Mouse (Mus musculus): ENCODE data around the gene Bri3bp.
A peak's percentile ranks its signal among the peaks of the same experiment; 100 is the strongest.
"Not testable (repeated sequence)": the region's sequence is repeated elsewhere in the genome, so short reads cannot be mapped to it uniquely, and the experiment has no call there.

Bri3bp gene

DNA sequence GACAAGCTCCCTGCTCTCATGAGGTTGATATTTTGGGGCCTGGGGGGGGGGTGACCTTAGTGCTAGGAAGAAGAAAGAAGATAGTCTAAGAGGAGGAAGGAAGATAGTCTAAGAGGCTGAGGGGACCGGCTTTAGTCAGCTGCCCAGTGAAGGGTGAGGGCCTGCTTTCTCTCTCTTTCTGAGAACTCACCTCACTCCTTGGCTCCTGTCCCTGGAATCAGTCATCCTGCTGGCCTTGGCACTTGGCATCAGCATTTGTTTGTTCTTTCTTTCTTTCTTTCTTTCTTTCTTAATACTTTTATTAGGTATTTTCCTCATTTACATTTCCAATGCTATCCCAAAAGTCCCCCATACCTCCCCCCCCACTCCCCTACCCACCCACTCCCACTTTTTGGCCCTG lies 44.7 kb downstream of the Bri3bp start:
- DNase-seq: no peak

DNA sequence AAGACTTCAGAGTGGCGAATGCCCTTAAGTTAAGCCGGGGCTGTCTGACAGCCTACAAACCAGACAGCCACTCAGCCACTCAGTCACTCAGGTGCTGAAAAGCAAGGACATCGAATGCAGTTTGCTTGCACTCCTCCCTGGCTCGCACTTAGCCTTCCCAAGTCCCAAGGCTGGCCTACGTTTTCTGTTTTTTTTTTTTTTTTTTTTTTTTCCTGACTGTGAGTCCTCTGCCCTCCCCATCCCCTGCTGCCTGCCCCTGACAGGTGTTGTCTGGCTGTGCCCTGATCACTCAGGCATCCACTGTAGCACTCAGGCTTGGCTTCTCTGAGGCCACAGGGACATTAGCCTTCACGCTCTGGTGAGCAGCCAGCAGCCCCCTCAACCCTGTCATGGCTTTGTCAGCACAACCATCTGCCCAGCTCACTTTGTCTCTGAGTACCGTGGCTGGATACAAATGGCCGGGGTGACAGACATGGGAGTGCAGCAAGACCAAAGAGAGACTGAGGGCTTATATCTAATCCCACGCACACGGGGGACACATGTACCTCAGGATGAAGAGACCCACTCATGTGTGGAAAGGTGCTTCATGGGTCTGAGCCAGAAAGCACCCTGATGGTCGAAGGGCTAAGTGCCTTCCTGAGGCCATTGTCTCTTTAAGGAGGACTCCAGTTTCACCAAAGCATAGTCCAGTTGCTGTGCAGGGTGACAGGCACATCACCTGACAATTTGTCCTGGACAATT lies 46.2 kb downstream of the Bri3bp start:
- no peak for DNase-seq

DNA sequence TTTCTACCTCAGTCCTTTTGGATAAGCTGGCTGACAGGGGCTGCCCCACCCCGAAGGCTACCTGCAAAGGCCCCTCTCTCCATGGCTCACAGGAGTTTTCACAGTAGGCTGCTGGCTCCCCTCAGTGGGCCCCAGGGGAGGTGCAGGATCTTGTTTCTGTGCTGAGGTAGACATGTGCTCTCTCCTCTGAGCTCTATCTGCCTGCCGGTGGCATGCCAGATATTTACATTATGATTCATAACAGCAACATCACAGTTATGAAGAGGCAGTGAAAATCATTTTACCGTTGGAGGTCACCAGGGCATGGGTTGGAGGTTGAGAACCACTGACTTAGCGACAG lies 46.7 kb downstream of the Bri3bp start:
- DNase-seq: no peak

DNA sequence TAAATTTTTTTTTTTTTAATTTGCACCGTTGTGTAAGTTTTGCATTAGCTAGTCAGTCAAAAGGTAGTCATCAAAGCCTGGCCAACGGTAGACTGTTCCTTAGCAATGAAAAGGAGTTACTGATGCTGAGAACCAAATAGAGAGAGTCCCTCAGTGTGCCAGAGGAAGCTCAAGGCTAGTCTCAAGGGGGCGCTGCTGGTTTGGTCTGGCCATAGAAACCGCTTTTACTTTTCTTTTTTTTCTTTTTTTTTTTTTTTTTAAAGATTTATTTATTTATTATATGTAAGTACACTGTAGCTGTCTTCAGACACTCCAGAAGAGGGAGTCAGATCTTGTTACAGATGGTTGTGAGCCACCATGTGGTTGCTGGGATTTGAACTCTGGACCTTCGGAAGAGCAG lies 47.6 kb downstream of the Bri3bp start:
- not testable (repeated sequence) for DNase-seq

DNA sequence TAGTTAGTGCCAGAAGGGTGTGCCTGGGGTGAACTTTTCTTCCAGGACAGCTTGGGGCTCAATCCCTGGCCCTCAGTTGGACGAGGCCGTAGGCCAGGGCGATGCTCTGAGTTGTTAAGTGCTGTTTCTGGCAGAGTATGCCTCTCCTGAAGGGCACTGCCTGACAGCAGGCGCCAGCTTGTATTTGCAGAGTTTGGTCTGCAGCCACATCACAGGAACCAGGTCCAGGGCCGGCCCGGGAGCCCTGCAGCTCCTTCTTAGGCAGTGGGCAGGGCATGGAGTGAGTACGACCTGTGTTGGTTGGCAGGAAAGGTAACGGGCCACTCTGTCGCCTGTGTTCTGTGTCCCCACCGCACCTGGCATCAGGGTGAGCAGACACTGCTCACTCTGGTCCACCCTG lies 49.7 kb downstream of the Bri3bp start:
- DNase-seq: no peak

- DNase-seq: no peak
Measured at GRCm38 (mm10) chr5:125492379-125493092, 51.2 kb downstream of the Bri3bp start.

GRCm38 (mm10) chr5:125493093-125493423 lies 51.7 kb downstream of the Bri3bp start:
- DNase-seq: no peak

GRCm38 (mm10) chr5:125495655-125496054 lies 54.3 kb downstream of the Bri3bp start:
- DNase-seq: no peak

GRCm38 (mm10) chr5:125497821-125498600 lies 56.6 kb downstream of the Bri3bp start:
- peak; percentile 80 for DNase-seq

GRCm38 (mm10) chr5:125501505-125501904 lies 60.1 kb downstream of the Bri3bp start:
- DNase-seq: no peak

DNA sequence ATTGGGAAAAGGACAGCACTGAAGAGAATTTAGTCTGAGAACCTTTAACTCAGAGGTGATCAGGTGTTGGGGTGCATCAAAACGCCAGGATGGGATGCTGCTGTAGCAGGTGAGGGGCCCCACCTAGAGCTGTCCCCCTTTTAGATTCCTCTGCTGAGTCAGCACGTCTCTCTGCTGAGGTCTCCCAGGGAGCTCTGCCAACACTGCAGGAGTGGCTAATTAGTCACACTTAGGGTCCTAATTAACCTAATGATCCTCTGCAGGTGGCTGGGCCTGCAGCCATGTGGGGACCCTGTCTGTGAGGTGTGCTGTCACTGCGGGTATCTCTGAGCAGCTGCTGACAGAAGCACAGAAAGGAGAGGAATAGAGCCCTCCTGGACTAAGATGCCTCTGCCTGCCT lies 60.8 kb downstream of the Bri3bp start:
- no peak for DNase-seq

DNA sequence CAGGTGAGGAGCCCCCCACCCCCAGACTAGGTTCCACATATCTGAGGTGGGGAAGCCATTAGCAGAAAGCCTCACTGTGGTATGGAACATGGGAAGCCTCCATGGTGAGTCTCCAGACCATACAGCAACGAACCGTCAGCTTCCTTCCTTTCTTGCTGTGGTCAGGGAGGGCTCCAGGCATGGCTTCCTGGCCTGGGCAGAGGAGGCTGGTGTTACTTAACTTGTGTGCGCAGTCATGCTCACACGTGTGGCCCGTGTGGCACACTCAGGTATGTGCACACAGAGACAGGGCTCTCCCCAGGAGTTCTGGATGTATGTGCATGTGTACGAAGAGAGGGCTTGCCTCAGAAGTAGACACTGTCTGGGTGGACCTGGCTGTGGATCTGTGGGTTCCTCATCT lies 62.3 kb downstream of the Bri3bp start:
- DNase-seq: no peak

GRCm38 (mm10) chr5:125504692-125505091 lies 63.3 kb downstream of the Bri3bp start:
- no peak for DNase-seq

- DNase-seq: no peak
Measured at GRCm38 (mm10) chr5:125505968-125506367, 64.6 kb downstream of the Bri3bp start.

- no peak for DNase-seq
Measured at GRCm38 (mm10) chr5:125507582-125507981, 66.2 kb downstream of the Bri3bp start.

GRCm38 (mm10) chr5:125508006-125508405 lies 66.6 kb downstream of the Bri3bp start:
- DNase-seq: no peak

DNA sequence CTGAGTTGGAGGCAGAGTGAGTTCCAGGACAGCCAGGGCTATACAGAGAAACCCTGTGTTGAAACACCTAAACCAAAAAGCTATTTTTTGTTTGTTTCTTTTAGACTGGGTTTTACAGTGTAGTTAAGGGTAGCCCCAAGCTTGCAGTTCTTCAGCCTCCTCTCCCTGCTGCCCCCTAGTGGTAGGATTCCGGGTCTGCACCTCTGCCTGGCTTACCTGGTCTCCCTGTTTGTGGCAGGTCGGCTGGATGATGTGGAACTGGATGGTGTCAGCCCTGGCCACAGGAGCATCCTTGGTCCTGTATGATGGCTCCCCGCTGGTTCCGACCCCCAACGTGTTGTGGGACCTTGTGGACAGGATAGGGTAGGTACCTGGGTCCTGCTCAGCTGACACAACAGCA lies 68.2 kb downstream of the Bri3bp start:
- DNase-seq: peak; percentile 38
